8 mouse cellular contexts compared by ENCODE assay signal in genomic region chr17:32483200-32483599, GRCm38 (mm10). TPM values are rescaled to one million over a fixed set of nuclear protein-coding genes. Genes with fewer than 3 reads are reported as not detected.
DNase-seq lines count a peak whose midpoint lies in the region; ATAC-seq lines count a peak whose summit lies in the region.

No protein-coding gene starts in this region.

- H3K36me3 ChIP-seq in embryonic facial prominence, embryonic 12.5 days: no peaks in the 10 kb centered on the region
- H3K36me3 ChIP-seq in limb, embryonic 15.5 days: no peaks in the 10 kb centered on the region

- H3K27me3 ChIP-seq in embryonic facial prominence, embryonic 12.5 days: peaks cover 23% of the 10 kb centered on the region
- H3K27me3 ChIP-seq in limb, embryonic 15.5 days: peaks cover 25% of the 10 kb centered on the region

- peak overlapping the region; percentile 45 for H3K4me2 ChIP-seq in embryonic facial prominence, embryonic 12.5 days (replicated peaks)
- H3K4me2 ChIP-seq in limb, embryonic 15.5 days: peak overlapping the region; percentile 37

- ATAC-seq in embryonic facial prominence, embryonic 12.5 days (ENCODE audit: insufficient number of reproducible peaks, insufficient read depth, low FRiP score, low TSS enrichment): no peak
- no peak for ATAC-seq in limb, embryonic 15.5 days (ENCODE audit: insufficient number of reproducible peaks, low FRiP score, low TSS enrichment, low read depth)

- 0 out of 2 replicates have a peak, but pooled peaks cover 3% of the 10 kb centered on the region for H3K4me1 ChIP-seq in embryonic facial prominence, embryonic 12.5 days
- H3K4me1 ChIP-seq in limb, embryonic 15.5 days: peaks cover 4% of the 10 kb centered on the region

- peak; percentile 80 to 84 for DNase-seq in urinary bladder, adult 18-20 months (ENCODE audit: low spot score in 2 of 2)
- DNase-seq in urinary bladder, postnatal 10 days (ENCODE audit: low spot score): no peak
- DNase-seq in heart, adult 8-10 months (ENCODE audit: low spot score): peak; percentile 50
- DNase-seq in kidney, adult 8-10 months: peak; percentile 96 to 97
- DNase-seq in monocyte, adult 2 months (ENCODE audit: low read depth in 1 of 2, low spot score in 2 of 2): peak; percentile 9 to 12
- peak; percentile 41 to 45 for DNase-seq in spleen, postnatal 36 days (ENCODE audit: low spot score in 2 of 2)

- 24% methylated on average over 18 of the region's 18 CpGs for WGBS in embryonic facial prominence, embryonic 12.5 days
- WGBS in limb, embryonic 15.5 days: 15% methylated on average over 18 of the region's 18 CpGs

- H3K9ac ChIP-seq in embryonic facial prominence, embryonic 12.5 days: 0 out of 2 replicates have a peak overlapping the region, but pooled peaks have one; percentile 5
- no peak overlapping the region for H3K9ac ChIP-seq in limb, embryonic 15.5 days

- peak overlapping the region; percentile 17; the same call in 1 of the 2 replicates for H3K4me3 ChIP-seq in embryonic facial prominence, embryonic 12.5 days
- 0 out of 2 replicates have a peak overlapping the region, but pooled peaks have one; percentile 7 for H3K4me3 ChIP-seq in limb, embryonic 15.5 days

- H3K27ac ChIP-seq in embryonic facial prominence, embryonic 12.5 days: no peak overlapping the region
- no peak overlapping the region for H3K27ac ChIP-seq in limb, embryonic 15.5 days

- no peaks in the 10 kb centered on the region for H3K9me3 ChIP-seq in embryonic facial prominence, embryonic 12.5 days
- H3K9me3 ChIP-seq in limb, embryonic 15.5 days: no peaks in the 10 kb centered on the region

RNA-seq across cellular contexts. Expression of gene Cyp4f17, which starts 22.6 kb away (rescaled TPM):
- 14.5 and 15.6 TPM in 2 replicates for polyA plus RNA-seq in embryonic facial prominence, embryonic 12.5 days (2016; fragmentation: Nextera tagmentation; extraction: Ambion mirVana)
- total RNA-seq in heart, adult 8-10 months (2022): 1 to 10 TPM; 4.8 to 9.0 (median 7.8) TPM
- 12.6 and 12.9 TPM in 2 replicates for polyA plus RNA-seq in limb, embryonic 15.5 days (2015; fragmentation: Nextera tagmentation; extraction: Ambion mirVana)

RNA-seq across cellular contexts. Expression of gene Cyp4f39, which starts 30.7 kb away (rescaled TPM):
- 0.70 and 0.73 TPM in 2 replicates for polyA plus RNA-seq in embryonic facial prominence, embryonic 12.5 days (2016; fragmentation: Nextera tagmentation; extraction: Ambion mirVana)
- under 1 TPM in 1 of 4 experiments, not detected in 3; 0.23 TPM for total RNA-seq in heart, adult 8-10 months (2022)
- 51.7 and 53.4 TPM in 2 replicates for polyA plus RNA-seq in limb, embryonic 15.5 days (2015; fragmentation: Nextera tagmentation; extraction: Ambion mirVana)

RNA-seq across cellular contexts. Expression of gene Cyp4f16, which starts 53.2 kb away (rescaled TPM):
- 26.0 and 28.4 TPM in 2 replicates for polyA plus RNA-seq in embryonic facial prominence, embryonic 12.5 days (2016; fragmentation: Nextera tagmentation; extraction: Ambion mirVana)
- total RNA-seq in heart, adult 8-10 months (2022): 1 to 10 TPM; 6.5 to 9.8 (median 7.3) TPM
- 19.7 and 20.9 TPM in 2 replicates for polyA plus RNA-seq in limb, embryonic 15.5 days (2015; fragmentation: Nextera tagmentation; extraction: Ambion mirVana)

RNA-seq across cellular contexts. Expression of gene Pglyrp2, which starts 59.2 kb away (rescaled TPM):
- polyA plus RNA-seq in embryonic facial prominence, embryonic 12.5 days (2016; fragmentation: Nextera tagmentation; extraction: Ambion mirVana): 0.13 and 0.20 TPM in 2 replicates
- not detected for total RNA-seq in heart, adult 8-10 months (2022)
- 0.10 and 0.26 TPM in 2 replicates for polyA plus RNA-seq in limb, embryonic 15.5 days (2015; fragmentation: Nextera tagmentation; extraction: Ambion mirVana)

Comparison
In these comparisons a context has a peak if more than half of its experiments do, and no peak if none do; other contexts are left out.
1. RNA of gene Cyp4f39, which starts 30.7 kb away (polyA plus RNA-seq): 51.7 to 53.4 TPM in limb, embryonic 15.5 days; 0.70 to 0.73 TPM in embryonic facial prominence, embryonic 12.5 days; every median in the first group is over 10 times any median in the second.